Mouse (Mus musculus): ENCODE measurements around the gene Psen2. TPM values are rescaled to one million over a fixed set of nuclear protein-coding genes. Genes with fewer than 3 reads are reported as not detected.
A peak's percentile ranks its signal among the peaks of the same experiment; 100 is the strongest.

Gene Psen2
- total RNA-seq, 4 experiments from 2014 or later = 21.5 to 25.9 (median 22.2) TPM

DNA sequence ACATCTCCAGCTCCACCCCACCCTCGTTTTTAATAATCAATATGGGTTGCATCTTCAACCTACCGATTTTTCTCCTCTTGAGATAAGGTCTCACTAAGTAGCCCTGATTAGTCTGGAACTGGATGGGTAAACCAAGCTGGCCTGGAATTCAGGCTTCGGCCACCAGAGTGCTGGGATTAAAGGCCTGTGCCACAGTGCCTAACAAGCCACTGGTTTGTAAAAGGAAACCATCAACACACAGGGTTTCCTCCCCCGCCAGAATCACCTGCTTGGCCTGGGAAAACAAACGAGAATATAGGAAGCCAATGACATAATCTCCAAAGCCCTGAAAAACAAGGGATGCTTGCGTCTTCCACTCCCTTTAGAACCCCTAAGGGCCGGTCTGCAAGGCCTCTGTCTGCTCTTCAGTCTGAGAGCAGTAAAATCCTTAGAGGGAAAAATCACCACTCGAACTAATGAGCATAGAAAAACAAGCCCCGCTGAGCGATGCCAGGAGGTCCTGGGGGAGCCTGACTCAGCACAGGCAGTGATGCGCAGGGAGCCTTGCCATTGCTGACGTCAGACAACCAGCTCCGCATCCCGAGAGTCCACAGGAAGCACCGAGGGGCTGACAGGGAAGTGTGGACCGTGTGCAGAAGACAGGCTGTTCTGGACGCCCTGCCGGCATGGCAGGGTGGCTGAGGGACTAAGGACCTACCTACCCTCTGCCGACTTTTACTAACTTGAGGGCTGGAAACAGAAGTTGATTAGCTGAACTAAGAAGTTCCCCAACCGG, 13.4 kb downstream of the Psen2 start:
- peak; percentile 51 to 58 for DNase-seq (ENCODE audit: low spot score in 2 of 2)

DNA sequence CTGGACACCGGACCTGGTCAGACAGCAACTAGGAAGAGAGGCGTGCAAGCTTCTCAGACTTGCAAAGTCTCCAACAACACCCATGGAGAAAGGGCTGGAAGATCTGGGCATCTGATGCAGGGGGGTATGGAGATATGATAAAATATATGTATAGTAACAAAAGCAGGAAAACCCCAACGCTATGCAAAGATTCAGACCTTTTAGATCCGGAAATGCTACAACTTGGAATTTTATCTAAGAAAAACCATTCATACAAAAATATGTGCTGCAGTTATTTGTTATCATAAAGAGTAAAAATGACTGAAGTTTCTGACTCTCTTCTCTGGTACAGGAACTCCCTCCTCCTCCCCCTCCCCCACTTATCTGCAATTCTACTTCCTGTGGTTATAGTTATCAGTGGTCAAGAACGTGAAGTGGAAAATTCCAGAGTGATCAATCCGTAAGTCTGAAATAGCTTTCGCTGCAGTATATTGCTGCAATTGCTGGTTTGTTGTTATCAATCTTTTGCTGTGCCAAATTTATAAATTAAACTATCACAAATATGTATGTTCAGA, 14.6 kb downstream of the Psen2 start:
- no peak for DNase-seq (ENCODE audit: low spot score in 2 of 2)

DNA sequence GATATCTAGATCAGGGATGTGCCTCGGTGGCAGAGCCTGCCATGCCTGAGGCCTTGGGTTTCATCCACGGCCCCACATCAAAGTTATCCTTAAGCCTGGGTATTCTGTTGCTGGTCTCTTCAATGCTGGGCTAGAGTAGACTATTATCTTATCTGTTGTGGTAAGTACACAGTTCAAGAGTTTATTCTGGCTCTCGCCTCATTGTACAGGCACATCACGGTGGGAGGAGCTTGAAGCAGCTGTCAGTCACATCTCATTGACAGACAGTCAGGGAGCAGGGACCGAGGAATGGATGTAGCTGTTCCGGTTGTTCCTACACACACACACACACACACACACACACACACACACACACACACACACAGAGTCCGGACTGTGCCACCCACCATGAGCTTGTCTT, 15.3 kb downstream of the Psen2 start:
- DNase-seq (ENCODE audit: low spot score in 2 of 2) = no peak

DNA sequence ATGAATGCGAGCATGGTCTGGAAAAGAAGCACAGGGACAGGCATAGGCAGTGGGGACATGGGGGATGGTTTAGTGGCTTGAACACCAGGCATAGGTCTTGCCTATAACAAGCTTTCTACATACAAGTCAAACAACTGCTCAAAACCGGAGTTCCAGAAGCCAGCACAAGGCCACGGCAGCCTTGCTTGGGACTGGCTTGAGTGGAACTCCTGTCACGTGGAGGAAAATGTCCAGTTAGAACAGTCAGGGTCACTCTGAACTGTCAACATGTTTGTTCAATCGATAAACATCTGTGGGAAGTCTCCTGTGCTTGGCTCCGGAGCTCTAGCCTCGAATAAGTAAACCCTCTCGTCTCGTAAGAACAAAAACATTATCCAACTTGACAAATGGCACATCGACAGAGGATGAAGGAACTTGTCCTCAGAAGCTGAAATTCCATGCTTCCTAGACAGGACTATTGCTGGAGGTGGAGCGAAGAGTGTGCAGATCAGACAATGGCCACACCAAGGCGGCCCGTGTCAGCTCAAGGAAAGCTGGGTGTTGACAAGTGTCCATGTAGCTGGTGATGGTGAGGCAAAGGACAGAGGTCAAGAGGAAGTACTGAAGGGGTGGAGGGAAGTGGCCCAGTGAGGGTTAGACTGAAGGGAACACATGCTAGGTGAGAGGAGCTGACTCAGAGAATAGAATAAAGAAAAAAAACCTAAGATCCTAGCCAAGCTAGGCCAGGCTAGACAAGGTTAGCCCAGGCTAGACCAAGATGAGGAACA, 17.3 kb downstream of the Psen2 start:
- no peak for DNase-seq (ENCODE audit: low spot score in 2 of 2)

DNA sequence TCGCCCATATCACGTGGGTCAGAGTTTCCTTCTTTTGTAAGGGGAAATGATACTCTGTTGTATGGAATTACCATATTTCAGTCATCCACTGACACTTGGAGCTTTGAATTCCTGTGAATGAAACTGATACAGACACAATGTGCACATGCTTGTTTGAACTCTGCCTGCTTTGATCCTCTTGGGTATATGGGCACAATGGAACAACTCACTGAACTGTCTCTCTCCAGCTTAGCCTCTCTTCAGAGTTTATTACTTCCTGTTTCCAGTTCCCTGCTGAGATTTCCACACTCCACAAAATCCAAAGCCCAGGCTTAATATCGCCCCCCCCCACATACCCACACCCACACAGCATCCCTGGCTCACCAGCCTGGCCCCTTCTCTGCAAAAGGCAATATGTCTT, 31.5 kb downstream of the Psen2 start:
- DNase-seq (ENCODE audit: low spot score in 2 of 2) = no peak

DNA sequence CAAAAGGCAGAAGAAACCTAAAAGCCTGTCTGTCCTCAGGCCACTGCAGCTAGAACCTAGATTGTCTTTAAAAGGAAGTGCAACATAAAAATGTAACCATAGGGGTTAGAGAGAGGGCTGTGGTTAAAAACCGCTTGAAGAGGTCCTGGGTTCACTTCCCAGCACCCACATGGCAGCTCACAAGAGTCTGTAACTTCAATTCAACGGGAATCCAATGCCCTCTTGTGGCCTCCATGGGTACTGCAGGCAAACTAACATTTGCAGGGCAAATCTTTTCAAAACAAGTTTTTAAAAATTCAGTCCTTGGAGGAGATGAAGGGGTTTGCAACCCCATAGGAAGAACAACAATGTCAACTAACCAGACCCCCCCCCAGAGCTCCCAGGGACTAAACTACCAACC, 32.7 kb downstream of the Psen2 start:
- DNase-seq (ENCODE audit: low spot score in 2 of 2) = no peak

DNA sequence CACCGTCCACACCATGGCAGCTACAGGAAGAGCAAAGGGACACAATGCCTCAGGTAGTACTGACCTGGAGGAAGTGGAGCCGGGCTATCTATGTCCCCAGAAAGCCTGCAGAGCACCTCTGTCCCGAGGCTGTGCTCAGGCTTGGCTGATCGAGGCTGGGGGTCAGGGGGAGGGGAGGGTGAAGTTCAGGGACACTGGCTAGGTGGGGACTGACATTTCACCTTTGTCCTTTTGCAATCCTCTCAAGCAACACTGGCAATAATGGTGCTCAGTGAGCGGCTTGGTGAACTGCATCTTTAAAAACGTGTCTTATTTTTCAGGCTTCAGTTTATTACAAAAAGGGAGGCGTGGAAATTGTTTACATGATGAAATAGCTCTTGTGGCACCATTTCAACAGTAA, 33.3 kb downstream of the Psen2 start:
- no peak for DNase-seq (ENCODE audit: low spot score in 2 of 2)

DNA sequence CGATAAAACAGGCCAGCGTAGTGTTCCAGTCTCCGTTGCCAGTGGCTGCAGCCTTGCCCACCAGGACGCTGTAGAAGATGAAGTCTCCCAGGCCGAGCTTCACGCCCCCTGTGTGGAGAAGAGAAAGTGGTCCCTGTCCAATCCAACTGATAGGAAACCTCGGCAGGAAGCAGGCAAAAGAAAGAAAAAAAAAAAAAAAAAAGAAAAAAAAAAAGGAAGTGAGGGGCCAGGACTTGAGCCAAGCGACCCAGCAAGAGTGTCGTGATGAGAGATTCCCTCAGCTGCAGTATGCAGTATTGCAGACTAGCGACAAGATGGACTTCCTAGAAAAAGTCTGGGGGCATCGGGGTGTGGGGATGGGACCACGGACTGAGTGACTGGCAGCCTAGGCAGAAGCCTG, 34.4 kb downstream of the Psen2 start:
- no peak for DNase-seq (ENCODE audit: low spot score in 2 of 2)

DNA sequence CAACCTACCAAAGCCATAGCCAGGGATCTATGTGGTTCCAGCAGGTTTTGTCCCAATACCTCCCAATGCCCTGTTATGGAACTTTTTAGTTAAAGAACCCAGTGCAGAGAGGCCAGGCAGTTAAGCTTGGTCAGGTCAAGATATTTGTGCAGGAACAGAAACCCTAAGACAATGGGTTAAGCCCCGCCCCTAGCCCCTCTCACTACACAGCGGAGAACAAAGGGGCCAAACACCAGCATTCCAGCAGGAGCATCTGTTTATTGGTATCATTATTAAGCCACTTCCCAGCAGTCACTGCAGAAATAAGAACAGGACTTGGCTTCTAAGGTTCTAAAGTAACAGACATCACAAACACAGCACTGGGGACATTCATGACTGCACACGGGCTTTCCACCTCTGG, 36.5 kb downstream of the Psen2 start:
- DNase-seq (ENCODE audit: low spot score in 2 of 2) = no peak

DNA sequence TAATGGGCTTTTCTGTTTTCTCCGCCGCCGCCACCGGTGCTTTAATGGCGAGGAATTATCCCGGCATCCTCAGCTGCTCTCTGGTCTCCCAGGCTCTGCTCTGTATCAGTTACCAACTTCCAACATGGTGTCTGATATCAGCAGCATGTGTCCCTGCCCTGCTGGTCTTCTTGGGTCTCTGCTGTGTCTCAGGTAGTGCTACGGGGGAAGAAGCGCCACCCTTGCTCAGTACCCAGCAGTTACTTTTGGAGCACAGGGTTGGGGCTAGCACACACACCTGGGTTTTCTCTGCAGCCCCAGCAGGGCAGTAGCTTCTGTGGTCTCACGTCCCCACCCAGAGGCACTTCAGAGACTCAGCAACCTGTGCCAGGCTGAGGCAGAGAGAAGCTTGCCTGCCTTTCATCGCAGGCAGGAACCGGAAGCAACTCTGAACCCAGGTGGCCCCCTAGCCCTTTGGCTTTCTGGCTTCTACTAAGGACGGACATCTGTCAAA, 37.0 kb downstream of the Psen2 start:
- DNase-seq (ENCODE audit: low spot score in 2 of 2) = no peak

DNA sequence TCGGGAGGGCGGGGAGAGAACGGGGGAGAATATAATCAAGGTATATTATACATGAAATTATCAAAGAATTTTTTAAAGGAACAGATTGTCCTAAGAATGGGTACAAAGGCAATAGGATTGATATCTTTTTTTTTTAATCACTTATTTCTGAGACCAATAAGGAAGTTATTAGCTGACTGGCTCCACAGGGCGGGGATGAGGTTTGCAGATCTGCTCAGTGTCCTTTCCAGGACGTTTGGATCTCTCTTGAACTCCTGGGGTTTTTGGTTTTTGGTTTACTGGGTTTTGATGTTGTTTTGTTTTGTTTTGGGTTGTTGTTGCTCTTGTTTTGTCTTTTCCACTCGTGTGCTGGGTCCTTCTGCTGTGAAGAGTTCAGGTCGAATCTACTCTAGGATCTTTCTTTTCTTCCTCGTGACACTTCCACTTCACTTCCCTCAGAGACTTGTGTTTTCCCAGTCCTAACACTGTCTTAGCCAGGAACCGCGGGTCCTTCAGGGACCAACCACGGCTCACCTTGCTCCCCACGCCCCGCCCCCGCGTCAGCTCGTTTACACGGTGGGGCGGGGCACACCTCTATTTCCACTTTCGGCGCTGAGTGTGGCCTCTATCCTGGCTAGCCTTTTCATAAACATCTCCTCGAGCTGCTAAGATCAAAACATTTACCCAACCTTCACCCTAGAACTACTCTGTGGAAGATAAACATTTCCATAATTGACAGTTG, 37.6 kb downstream of the Psen2 start:
- DNase-seq (ENCODE audit: low spot score in 2 of 2) = no peak

DNA sequence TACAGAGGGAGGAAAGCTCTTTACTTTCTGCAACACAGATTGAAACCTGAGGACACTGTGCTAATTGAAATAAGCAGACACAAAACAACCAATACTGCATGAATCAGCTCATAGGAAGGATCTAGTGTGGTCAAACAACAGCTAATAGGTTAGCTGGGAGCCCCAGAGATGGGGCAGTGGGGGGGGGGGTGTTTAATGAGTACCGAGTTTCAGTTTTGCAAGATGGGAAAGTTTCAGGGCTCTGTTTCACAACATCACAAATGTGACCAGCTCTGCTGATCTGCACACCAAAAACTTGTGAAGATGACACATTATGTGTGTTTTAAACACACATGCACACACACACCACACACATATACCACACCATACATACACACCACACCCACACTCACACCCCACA, 41.2 kb downstream of the Psen2 start:
- DNase-seq (ENCODE audit: low spot score in 2 of 2) = no peak

DNA sequence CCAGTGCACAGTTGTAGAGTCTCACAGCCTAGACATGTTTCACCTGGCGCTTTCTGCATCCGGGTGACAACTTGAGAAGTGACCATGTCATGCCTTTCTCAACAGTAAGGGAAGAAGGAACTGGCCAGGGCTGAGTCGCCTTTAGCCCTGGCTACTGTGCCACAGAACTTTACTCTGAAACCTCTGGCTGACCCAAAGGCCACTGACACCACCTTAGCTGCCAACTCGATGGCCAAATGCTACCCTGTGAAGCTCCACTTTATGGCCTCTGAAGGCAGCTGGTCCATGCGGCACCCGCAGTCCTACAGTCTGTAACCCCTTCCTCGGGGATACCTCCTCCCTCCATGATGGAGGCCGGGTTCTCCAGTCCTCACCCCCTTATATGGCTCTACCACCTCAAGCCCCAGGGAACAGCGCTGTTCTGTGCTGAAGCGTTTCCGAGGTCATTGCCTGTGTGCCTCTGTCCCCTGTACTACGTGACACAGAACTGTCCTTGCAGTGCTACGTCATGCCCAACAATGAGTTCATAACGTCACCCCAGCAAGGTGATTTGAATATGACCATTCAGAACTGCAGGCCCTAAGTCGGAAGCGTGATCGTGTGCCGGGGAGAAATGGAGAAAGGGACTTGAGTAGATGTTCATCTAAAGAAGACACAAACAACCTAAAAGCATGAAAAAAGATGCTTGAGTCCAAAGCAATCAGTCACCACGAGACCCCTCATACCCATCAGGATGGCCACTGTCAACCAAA, 42.3 kb downstream of the Psen2 start:
- no peak for DNase-seq (ENCODE audit: low spot score in 2 of 2)

DNA sequence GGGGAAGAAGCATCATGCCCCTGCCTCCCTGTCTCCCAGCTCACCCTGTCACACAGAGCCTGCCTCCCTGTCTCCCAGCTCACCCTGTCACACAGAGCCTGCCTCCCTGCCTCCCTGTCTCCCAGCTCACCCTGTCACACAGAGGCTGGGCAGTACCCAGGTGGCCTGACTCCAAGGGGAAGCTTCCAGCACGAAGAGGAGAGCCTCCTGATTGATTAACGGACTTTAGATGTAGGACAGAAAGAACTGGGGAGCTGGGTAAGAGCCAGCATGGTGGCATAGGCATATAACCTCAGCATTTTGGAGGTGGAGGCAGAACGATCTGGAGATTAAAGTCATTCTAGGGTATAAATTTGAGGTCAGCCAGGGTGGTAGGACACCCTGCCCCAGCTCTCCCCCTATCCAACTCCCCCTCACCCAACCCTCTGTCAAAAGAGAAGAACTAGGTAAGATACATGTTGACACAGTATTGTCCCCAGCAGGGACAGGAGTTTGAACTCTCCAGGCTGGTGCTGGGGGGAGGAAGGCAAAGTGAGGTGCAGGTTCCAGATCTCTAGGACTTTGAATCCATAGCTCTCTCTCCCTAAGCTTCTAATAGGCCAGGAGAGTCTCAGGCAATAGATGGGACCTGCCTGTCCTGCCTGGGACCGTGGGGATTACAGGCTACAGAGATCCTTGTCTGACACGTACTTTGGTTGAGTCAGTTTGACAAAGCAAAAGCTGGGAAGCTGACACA, 46.5 kb downstream of the Psen2 start:
- DNase-seq (ENCODE audit: low spot score in 2 of 2) = no peak

DNA sequence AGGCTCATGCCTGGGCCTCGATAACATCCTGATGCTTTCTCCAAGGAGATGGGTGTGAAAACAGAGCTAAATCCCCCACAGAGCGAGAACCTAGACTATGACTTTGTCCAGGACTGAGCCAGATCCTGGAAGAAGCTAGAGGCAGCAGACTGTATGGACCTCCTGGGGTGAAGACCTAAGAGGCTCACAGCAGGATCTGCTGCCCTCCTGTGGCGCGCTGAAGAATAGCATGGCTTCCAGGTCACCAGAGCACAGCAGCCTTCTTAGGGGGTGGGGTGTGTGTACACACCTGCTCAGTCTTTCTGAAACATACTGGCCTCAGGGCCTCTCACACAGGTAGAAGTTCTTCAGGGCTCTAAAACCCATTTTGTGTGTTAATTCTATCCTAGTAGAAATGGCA, 48.2 kb downstream of the Psen2 start:
- DNase-seq (ENCODE audit: low spot score in 2 of 2) = peak; percentile 35 to 54

DNA sequence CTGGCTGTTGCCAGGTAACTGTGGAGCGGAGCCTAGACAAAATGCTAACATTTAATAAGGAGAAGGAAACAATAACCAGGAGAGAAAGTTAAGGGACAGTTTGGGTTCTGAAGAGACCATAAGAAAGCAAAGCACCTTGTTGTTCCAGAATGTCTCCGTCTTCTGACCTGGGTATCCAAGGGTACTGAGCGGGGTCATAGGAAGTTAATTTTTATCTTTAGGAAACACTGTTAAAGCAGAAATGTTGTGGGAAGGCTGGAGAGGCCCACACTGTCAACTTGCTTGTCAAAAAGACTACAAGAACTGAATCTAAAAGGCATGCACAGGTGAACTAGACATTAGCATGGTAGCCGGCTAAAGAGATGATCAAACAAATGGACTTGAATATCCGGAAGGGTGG, 50.3 kb downstream of the Psen2 start:
- no peak for DNase-seq (ENCODE audit: low spot score in 2 of 2)

DNA sequence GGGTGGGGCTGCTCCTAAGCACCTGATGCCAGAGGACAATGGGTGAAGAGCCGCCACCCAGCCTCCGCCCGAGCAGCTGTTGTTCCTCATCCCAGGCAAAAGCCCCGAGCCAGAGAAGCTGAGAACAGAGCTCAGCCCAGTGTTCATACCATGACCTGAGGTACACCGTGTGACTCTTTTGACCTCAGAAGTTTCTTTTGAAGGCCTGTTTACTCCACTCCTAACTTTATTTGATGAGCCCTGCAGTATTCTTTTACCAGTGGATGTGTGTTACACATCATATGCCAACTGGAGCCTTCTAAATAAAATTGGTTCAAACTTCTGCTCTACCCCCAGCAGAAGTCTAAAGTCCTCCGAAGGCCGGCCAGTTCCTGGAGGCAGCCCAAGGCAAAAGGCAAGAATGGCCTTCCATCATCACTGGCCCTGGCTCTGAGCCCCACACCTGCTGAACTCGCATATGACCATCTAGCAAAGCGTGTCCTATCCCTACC, 52.4 kb downstream of the Psen2 start:
- DNase-seq (ENCODE audit: low spot score in 2 of 2) = no peak

DNA sequence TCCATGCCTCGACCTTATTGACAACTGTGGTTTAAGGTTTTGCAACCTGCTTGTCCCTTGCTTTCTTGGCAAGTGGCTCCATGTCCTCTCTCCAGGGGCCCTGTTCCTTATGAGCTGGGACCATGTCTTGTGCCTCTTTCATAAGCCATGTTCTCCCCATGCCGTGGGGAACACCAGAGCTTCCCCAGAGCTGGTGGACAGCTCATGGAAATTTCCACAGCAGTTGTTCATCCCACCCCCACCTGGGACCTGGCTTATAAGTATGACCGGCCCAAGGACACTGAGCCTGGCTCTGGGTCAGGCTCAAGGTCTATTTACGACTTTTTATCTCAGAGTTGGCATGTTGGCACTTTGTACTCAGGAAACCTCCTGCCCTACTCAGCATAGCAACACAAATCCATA, 53.2 kb downstream of the Psen2 start:
- no peak for DNase-seq (ENCODE audit: low spot score in 2 of 2)

DNA sequence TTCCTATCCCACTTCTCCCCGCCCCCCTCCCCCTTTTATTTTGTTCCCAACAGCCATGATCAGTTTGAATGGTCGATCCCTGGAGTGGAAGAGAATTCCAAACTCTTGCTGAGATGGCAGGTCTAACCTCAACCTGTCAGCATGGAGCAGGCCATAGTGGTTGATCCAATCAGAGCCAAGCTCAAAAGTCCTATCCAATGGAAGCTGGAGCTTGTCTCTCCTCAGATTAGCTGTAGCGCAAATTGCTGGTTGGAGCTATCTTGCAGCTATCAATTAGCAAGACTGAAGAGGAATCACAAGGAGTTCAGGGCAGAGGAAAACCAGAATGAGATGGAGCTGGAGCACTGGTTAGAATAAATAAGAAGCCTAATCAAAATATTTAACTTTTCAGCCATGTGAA, 54.9 kb downstream of the Psen2 start:
- no peak for DNase-seq (ENCODE audit: low spot score in 2 of 2)

DNA sequence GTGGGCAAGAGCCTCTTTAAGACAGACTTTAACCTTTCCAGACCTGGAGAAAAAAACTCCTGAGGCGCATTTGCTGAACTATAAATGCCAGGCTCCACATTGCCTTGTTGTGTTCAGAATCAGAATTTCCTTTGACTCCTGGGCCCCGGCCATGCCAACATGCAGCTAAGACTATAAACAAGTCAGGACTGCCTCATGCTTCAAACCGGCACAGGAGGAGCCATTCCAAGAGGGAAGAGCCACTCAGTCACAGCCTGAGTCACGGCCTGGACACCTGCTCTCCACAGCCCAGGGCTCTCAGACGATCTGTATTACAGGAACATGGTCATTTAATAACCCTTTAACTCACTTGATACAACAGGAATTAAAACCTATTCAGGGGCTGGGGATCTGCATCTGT, 62.5 kb downstream of the Psen2 start:
- DNase-seq (ENCODE audit: low spot score in 2 of 2) = no peak
